Mouse (Mus musculus): Measurements from ENCODE around the gene Dand5.

Dand5 gene

DNA sequence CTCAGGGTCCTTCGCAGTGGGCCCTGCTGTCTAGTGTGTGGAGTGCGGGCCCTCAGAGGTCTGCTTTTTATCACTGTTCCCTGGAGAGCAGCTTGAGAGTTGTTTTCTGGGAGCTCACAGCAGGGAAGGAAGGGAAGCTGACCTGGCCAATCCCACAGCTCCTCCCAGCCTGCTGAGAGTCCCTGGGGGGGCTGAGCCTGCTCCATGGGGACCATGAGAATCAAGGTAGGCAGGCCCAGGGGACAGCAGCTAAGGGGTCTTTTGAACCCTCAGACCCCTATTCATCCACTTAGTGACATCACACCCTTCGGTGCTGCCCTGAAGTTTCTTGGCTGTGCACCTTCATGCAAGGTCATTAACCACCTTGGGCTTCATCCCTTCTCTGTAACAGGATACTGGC, at the start of gene Dand5:
TSS of gene Dand5 (minus strand) at position 101 of the 400 bp plus-strand sequence.
- in situ Hi-C loops (cut with MseI, MboI) = no loop called here

GRCm38 (mm10) chr8:84871376-84872308, 49.0 kb upstream of the Dand5 start, which contains the start of gene Syce2:
TSS of gene Syce2 (plus strand) at chr8:84872111.
- in situ Hi-C loops (cut with MseI, MboI) = no loop called here

DNA sequence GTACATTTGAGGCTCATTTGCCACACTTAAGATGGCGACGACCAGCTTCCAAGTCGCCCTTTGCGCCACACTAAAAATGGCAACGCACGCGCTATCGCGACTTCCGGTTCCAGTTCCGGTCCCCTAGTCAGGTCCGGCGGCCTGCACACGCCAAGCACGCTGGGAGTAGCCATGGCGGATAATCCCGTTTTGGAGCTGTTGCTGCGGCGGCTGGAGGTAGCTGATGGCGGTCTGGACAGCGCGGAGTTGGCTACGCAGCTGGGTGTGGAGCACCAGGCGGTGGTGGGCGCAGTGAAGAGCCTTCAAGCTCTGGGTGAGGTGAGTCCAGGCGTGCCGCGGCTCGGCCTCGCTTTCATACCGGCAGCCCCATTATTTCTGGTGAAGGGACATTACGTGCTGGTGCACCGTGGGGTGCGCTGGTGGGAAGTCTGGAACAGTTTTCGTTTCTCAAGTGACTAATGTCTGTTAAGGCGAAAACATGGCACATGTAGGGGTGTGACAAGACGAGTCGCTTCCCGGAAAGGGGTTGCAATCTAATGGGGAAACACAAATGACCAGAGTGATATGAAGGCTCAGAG, 34.3 kb upstream of the Dand5 start, which contains the start of gene Farsa:
TSS of gene Farsa (plus strand) at position 126 of the 578 bp plus-strand sequence.
- in situ Hi-C loops (cut with MseI, MboI) = no loop called here

DNA sequence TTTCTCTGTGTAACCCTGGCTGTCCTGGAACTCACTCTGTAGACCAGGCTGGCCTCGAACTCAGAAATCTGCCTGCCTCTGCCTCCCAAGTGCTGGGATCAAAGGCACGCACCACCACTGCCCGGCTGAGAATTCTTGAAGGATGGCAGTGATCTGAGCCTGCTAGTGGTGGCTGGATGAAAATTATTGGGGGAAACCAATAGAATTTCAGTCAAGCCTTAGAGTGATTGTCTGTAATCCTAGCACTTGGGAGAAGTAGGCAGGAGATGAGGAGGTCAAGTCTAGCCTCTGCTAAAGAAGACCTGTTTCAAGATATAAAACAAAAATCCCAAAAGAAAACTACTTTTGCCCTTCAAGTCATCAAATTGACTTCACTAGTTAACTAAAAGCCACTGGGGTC, 33.8 kb upstream of the Dand5 start:
- in situ Hi-C loops (cut with MseI, MboI) = no loop called here

DNA sequence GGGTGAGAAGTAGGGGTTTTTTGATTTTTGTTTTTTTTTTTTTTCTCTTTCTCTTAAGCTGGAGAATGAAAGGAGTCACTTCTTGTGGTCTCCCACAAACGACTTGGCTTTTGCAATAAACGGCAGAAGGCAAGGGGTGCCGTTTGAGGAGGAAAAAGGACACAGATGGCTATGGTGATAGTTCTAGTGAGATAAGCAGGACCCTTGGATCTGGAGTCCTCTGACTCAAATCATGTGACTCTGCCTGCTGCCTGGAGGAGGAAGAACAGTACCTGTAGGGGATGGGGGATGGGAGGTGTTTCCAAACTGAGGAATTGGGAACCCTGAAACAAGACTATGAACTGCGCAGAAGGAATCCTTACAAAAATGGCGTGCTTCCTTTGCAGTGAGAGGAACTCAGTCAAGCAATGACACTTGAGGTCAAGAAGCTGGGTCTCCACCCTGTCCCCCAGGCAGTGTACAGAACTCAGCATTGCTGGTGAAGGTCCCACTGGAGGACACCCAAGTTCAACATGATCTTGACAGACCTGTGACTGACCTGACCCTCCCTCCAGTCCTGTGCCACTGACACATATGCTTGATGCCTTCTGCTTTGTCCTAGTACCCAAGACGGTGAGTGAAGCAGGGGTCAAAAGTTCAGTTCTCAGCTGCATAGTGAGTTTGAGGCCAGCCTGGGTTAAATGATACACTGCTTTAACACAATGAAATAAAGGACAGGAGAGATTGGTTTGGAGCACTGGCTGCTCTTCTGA, 25.2 kb upstream of the Dand5 start:
- in situ Hi-C loops (cut with MseI, MboI) = no loop called here

DNA sequence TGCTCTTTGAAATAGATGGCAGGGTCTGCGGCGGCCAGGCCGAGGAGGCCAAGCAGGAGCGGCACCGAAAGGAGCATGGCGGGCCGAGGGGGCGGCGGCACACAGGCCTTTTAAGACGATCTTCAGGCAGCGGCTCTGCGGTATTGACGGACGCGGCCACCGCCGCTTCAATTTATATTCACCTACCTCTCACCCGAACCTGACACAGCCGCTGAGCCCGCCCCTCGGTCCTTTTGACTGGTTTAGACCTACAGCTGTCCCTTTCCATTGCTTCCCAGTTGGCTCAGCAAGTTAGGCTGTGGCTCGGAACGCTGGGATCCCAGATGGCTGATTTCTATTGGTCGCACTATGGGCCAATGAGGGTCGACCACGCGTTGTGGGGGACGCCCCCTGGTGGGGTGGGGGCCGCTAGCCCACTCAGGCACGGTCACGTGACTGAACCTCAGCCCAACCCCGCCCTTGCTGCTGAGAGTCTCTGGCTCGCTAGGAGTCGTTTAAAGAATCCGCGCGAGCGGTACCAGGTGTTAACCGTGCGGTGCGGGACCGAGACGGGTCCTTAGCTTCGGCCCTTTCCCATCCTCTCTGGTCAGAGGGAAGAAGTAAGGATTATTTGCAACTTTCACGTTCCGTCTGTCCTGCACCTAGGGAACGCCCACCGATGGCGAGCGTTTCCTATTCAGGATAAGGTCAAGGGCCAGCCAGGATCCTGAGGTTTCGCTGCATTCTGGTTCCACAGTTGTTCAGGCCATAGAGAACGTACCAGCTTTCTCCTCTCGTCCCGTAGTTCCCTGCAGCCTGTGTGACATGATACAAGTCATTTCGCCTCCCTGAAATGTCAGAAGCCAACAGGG, 24.3 kb upstream of the Dand5 start, which contains the start of gene Calr:
TSS of gene Calr (minus strand) at position 213 of the 851 bp plus-strand sequence.
- in situ Hi-C loops (cut with MseI, MboI) = no loop called here

DNA sequence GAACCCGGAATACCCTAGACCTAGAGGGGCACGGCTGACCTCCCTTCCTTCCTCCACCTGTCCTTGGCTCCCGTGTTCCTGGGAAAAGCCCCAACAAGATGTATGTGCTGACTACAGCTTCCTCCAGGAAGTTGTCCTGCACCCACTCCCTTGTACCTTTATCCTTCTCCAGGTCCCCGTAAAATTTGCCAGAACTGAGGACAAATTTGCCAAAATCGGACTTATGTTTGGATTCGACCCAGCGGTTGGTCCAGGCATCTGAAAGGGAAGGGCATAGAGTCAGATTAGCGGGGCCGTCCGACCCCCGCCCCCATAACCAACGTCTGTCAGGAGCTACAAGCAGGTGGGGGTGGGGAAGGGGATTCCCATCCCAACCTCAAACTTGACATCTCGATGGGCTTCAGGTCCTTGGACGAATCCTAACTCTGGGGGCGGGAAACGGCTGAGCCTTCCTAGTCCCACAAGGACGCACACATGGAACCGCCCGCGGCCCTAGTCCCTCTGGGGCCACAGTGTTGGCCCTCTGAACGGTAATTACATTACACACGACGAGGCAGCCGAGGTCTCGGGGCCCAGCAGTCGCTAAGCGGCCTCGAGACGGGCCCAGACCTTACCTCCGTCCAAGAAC, 23.6 kb upstream of the Dand5 start:
- in situ Hi-C loops (cut with MseI, MboI) = no loop called here

- in situ Hi-C loops (cut with MseI, MboI) = no loop called here
Observed at GRCm38 (mm10) chr8:84845355-84846093, 22.9 kb upstream of the Dand5 start.

- in situ Hi-C loops (cut with MseI, MboI) = no loop called here
Observed at GRCm38 (mm10) chr8:84844397-84845070, 21.9 kb upstream of the Dand5 start.

DNA sequence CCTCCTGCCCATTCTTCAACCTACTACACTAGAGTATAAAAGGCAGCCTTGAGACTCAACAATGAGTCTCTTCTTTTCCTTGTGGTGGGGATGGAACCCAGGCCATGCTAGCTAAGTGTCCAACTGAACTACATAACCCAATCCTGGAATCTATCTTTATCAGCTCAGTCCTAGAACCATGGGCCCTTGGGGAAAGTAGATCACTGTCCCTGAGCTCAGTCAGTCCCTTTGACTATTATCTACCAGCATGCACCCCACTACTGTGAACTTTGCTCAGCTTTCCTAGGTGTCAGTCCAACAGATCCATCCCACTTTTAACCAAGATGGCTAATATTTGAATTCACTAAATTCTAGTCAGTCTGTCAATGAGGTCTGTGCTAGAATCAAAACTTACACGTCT, 18.9 kb upstream of the Dand5 start:
- in situ Hi-C loops (cut with MseI, MboI) = no loop called here

DNA sequence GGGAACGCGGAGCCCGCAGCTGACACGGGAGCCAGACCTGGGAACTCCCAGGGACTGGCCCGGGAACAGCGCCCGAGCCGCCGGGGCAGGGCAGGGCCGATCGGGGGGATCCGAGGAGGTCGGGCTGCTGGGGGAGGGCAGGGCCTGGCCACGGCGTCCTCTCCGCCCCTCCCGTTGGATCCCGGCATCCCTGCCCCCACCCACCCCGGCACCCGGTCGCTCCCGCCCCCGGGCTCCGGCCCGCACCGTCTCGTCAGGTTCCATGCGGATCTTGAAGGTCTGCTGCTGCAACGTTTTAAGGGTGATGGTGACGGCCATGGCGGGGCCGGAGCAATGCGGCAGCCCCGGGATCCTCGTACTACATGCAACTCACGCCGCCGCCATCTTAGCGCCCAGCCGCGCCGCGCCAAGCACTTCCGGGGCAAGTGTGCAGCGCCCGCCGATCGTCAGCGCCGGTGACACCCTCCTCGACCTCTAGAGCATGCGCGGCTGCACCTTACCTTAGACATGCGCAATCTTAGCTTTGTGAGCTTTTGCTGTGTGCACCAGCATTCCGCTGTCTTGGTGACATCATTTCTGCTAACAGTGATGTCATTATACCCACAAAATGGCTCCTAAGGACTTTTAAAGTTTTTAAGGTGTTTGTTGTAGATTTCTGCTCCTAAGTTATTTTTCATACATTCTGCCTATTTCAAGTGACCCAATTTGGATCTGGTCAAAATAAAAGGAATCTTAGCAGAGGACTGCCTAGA, 17.8 kb upstream of the Dand5 start, which contains the start of gene Rad23a:
TSS of gene Rad23a (minus strand) at position 418 of the 752 bp plus-strand sequence.
- in situ Hi-C loops (cut with MseI, MboI) = no loop called here

GRCm38 (mm10) chr8:84839875-84840247, 17.2 kb upstream of the Dand5 start:
- in situ Hi-C loops (cut with MseI, MboI) = no loop called here

DNA sequence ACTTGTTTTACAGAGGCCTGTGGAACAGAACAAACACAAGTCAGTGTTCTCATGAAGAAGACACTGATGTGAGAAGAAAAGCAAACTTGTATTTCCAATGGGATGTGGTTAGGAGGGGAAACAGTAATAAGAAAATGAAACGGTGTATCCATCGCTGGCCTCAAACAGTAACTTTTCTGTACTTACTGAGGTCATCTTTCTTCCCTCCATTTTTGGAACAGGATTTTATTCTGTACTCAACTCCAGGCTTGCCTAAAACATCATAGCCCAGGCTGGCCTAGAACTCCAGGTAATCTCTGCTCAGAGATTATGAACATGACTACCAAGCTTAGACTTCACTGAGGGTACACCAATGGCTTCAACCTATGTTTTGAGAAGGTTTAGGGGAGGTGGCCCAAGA, 16.8 kb upstream of the Dand5 start:
- in situ Hi-C loops (cut with MseI, MboI) = no loop called here

DNA sequence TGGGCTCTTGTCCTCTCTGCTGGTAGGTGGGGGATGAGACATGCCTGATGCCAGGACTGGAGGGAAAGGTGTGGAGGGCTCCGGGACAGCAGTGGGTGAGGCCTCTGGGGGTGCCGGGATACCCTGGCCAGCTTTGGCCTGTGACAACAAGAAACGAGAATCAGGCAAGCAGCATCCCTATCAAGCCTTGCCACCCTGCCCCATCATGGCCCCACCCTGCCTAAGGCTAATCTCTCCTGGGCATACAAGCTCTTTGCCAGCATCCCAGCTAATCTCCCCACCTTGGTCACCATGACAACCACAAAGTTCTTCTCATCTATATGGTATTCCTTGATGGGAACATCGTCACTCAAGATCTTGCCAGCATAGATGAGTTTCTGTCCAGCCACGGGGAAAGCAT, 15.9 kb upstream of the Dand5 start:
- in situ Hi-C loops (cut with MseI, MboI) = no loop called here

- in situ Hi-C loops (cut with MseI, MboI) = no loop called here
Observed at GRCm38 (mm10) chr8:84837912-84838470, 15.4 kb upstream of the Dand5 start.

DNA sequence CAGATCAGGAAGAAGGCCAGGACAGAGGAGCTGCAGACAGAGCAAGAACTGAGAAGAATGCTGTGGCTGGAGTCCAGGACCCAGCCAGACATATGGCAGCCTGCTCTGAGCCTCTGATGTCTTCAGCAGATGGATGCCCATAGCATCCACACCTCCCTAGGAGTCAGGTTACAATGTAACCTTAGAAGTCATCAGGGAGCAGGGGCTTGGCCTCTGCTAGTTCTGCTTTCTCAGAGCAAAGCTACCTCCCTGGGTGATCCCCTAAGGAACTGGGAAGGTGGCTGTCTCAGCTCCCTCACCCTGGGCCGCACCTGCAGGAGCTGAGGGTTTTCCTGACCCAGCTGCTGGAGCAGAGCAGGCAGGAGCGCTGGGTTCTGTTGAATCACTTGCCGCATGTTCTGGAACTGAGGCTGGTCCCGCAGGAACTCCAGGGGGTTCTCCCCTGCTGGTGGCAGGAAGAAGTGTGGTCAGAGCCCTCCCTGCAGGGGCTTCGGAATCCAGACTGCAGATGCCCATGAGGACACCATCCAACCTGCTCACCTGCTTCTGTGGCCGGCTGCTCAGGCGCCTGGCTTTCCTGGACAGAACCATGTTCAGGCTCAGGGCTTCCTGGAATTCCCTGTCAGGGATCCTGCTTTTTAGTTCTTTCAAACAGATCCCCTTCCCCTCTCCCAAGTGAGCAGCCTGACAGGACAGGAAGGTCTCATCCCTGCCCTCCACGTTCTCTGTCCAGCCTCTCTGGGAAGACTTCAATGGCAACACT, 14.7 kb upstream of the Dand5 start:
- in situ Hi-C loops (cut with MseI, MboI) = no loop called here

Measured in mouse trophoblast stem cell (cell line).